Mouse (Mus musculus): ENCODE measurements around the gene Zhx3. TPM values are rescaled to one million over a fixed set of nuclear protein-coding genes. Genes with fewer than 3 reads are reported as not detected.
A peak's percentile ranks its signal among the peaks of the same experiment; 100 is the strongest.

Zhx3 gene
- polyA plus RNA-seq, 1 experiment from 2014 or later = 12.6 TPM

- ATAC-seq (ENCODE audit: insufficient number of reproducible peaks, insufficient read depth, low FRiP score, low TSS enrichment, low read depth) = no peak
- no peaks in the 10 kb centered on the region for H3K9me3 ChIP-seq
- H3K4me2 ChIP-seq = peak overlapping the region; percentile 89
- H3K27ac ChIP-seq = peak overlapping the region; percentile 96; the same call in 1 of the 2 replicates
- H3K4me1 ChIP-seq = peaks cover 55% of the 10 kb centered on the region
- H3K27me3 ChIP-seq = no peaks in the 10 kb centered on the region
- peak overlapping the region; percentile 99 for H3K9ac ChIP-seq
- H3K4me3 ChIP-seq = peak overlapping the region; percentile 87
- peaks cover 38% of the 10 kb centered on the region for H3K36me3 ChIP-seq
- 25% methylated on average over 9 of the region's 9 CpGs for WGBS
These were observed 140.3 kb downstream of the Zhx3 start for GRCm38 (mm10) chr2:160732420-160732995.

- Histone ChIP-seq H3K4me2 (peak overlapping the region; percentile 89), H3K27ac (peak overlapping the region; percentile 96), H3K27me3 (no peaks in the 10 kb centered on the region), H3K4me3 (peak overlapping the region; percentile 87), H3K4me1 (peaks cover 49% of the 10 kb centered on the region), H3K36me3 (peaks cover 32% of the 10 kb centered on the region), H3K9me3 (no peaks in the 10 kb centered on the region), H3K9ac (peak overlapping the region; percentile 99)
- peak; percentile 43; the same call in 1 of the 2 replicates for ATAC-seq (ENCODE audit: insufficient number of reproducible peaks, insufficient read depth, low FRiP score, low TSS enrichment, low read depth)
- under 1% methylated on average over 32 of the region's 32 CpGs for WGBS
These were observed 140.9 kb downstream of the Zhx3 start for GRCm38 (mm10) chr2:160731839-160732261.

DNA sequence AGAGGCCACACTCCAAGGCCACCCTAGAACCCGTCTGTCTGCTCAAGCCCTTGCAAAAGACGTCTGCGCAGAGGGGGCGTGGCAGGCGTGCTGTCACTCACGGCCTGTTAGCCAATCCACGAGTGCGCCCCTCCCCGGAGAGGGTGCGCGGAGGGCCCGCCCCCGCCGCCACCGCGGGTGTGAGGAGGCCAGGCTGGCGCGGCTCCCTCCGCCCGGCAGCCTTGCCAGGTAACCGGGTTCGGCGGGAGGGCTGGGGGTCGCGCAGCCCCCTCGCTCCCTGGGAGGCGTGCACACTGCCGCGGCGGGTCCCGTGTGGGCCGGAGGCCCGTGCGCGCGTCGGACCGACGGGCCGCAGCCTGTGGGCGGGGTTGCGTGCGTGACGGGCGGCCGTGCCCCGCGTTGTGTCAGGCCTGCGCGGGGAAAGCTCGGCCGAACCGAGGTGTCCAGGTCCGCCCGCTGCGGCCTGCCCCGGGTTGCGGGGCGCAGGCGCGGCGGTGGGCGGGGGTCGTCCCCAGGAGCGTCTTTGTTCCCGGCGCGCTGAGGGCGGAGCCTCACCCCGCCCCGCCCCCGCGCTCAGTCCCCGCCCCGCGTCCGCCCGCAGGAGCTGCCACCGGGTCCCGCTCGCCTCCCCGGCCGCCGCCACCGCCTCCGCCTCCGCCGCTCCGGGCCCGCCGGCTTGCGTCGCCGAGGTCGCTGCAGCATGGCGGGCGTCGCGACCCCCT is 141.5 kb downstream of the Zhx3 start, which contains the start of gene Plcg1:
Plcg1 (plus strand) TSS at position 184 of the 722 bp plus-strand sequence.
- Histone ChIP-seq H3K4me1 (peaks cover 48% of the 10 kb centered on the region), H3K4me3 (peak within 1 kb of the TSS; percentile 87), H3K27me3 (no peaks in the 10 kb centered on the region), H3K27ac (peak within 1 kb of the TSS; percentile 96), H3K9ac (peak within 1 kb of the TSS; percentile 99), H3K36me3 (peaks cover 26% of the 10 kb centered on the region), H3K4me2 (peak within 1 kb of the TSS; percentile 89), H3K9me3 (no peaks in the 10 kb centered on the region)
- under 1% methylated on average over 78 of the region's 99 CpGs for whole genome bisulfite sequencing
- ATAC-seq (ENCODE audit: insufficient number of reproducible peaks, insufficient read depth, low FRiP score, low TSS enrichment, low read depth) = peak; percentile 94

- Histone ChIP-seq H3K27ac (peak overlapping the region; percentile 36; the same call in 1 of the 2 replicates), H3K9me3 (no peaks in the 10 kb centered on the region), H3K4me1 (peaks cover 48% of the 10 kb centered on the region), H3K4me3 (peak overlapping the region; percentile 87), H3K4me2 (peak overlapping the region; percentile 89), H3K36me3 (peaks cover 22% of the 10 kb centered on the region), H3K9ac (peak overlapping the region; percentile 99), H3K27me3 (no peaks in the 10 kb centered on the region)
- ATAC-seq (ENCODE audit: insufficient number of reproducible peaks, insufficient read depth, low FRiP score, low TSS enrichment, low read depth) = no peak; the same call in 1 of the 2 replicates
- WGBS = 8% methylated on average over 19 of the region's 19 CpGs
These were observed 142.0 kb downstream of the Zhx3 start for GRCm38 (mm10) chr2:160730797-160731116.

GRCm38 (mm10) chr2:160729851-160730796 is 142.7 kb downstream of the Zhx3 start:
- Histone ChIP-seq H3K9ac (peak overlapping the region; percentile 99), H3K36me3 (peaks cover 22% of the 10 kb centered on the region), H3K4me1 (peaks cover 43% of the 10 kb centered on the region), H3K27me3 (no peaks in the 10 kb centered on the region), H3K27ac (no peak overlapping the region), H3K4me2 (peak overlapping the region; percentile 89), H3K4me3 (peak overlapping the region; percentile 87), H3K9me3 (no peaks in the 10 kb centered on the region)
- ATAC-seq (ENCODE audit: insufficient number of reproducible peaks, insufficient read depth, low FRiP score, low TSS enrichment, low read depth) = no peak
- 33% methylated on average over 17 of the region's 17 CpGs for WGBS

DNA sequence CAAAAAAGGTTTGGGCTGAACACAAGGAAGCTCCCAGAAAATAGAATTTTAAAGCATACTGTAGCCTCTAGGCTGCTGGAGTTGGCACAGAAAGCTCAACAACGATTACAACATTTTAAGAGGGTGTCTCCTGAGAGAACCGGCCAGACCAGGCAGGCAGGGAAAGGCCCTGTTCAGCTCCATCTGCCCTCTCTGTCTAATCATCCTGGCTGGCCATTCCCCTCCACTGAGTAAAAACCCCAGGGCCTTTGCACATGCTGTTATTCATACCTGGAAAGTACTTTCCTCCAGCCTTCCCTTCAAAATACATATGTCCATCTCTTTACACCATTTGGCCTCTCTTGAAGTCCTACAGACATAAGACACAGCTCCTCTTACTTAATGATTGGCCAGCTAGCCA is 143.4 kb downstream of the Zhx3 start:
- no peaks in the 10 kb centered on the region for H3K9me3 ChIP-seq
- no peaks in the 10 kb centered on the region for H3K27me3 ChIP-seq
- ATAC-seq (ENCODE audit: insufficient number of reproducible peaks, insufficient read depth, low FRiP score, low TSS enrichment, low read depth) = no peak
- 67% methylated on average over 2 of the region's 2 CpGs for WGBS
- H3K36me3 ChIP-seq = peaks cover 18% of the 10 kb centered on the region
- no peak overlapping the region for H3K9ac ChIP-seq
- H3K4me3 ChIP-seq = no peak overlapping the region
- no peak overlapping the region for H3K27ac ChIP-seq
- H3K4me1 ChIP-seq = peaks cover 36% of the 10 kb centered on the region
- H3K4me2 ChIP-seq = no peak overlapping the region

DNA sequence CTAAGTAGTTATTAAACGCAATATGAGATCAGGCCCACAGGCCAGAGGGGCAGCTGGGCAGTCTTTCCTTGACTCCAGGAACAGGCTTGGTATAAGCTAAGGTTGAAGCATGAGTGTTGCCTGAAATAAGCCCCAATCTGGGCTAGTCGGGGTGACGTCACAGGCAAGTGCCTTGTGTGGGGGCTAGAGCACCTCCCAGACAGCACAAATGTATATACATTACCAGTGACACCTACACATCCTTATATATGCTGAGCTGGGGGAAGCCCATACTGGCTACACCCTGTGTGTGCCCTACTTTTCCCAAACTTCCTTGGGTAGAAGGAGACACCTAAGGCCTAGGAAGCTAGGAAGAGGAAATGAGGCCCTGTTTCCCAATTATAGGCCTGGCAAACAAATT is 143.8 kb downstream of the Zhx3 start:
- no peak for ATAC-seq (ENCODE audit: insufficient number of reproducible peaks, insufficient read depth, low FRiP score, low TSS enrichment, low read depth)
- Histone ChIP-seq H3K4me1 (peaks cover 32% of the 10 kb centered on the region), H3K9me3 (no peaks in the 10 kb centered on the region), H3K4me2 (no peak overlapping the region), H3K4me3 (no peak overlapping the region), H3K27me3 (no peaks in the 10 kb centered on the region), H3K27ac (no peak overlapping the region), H3K9ac (peak overlapping the region; percentile 2; the same call in 1 of the 2 replicates), H3K36me3 (peaks cover 17% of the 10 kb centered on the region)
- WGBS = 85% methylated on average over 3 of the region's 3 CpGs

DNA sequence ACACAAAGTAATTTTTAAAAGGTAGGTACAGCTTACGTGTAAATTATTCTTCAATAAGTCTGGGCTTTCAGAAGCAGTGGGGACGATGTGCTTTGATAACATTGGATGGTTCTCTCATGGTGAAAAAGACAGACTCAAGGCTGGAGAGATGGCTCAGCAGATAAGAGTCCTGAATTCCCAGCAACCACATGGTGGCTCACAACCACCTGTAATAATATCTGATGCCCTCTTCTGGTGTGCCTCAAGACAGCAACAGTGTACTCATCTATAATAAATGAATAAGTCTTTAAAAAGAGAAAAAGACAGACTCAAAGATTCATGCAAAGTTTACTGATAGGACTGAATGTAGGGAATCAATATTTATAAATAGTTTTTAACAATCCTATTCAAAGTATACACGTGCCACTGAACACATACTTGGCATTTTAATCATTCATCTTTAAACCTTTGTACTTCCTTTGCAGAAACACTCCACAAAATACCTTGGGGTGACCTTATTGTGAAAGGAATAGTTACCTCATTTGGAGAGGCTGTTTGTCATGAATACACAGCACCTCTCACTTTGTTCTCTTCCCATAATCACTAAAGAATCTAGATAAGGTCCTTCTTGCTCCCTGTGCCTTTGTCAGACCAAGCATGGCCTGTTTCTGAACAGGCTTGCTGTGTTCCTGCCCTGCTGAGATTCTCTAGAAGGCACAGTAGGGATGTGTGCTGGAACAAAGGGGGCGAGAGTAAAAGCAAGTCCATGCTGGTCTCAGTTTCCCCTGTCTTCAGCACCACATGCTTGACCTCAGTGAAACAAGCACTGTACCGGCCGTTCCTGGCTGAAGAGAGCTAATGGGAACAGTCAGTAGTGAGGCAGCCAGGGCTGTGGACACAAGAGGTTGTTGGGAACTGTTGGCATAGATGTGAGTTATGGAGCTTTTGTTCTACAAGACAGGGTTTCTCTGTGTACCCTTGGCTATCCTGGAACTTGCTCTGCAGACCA is 146.6 kb downstream of the Zhx3 start:
- WGBS = 87% methylated on average over 6 of the region's 6 CpGs
- no peak for ATAC-seq (ENCODE audit: insufficient number of reproducible peaks, insufficient read depth, low FRiP score, low TSS enrichment, low read depth)
- H3K9ac ChIP-seq = no peak overlapping the region
- peaks cover 16% of the 10 kb centered on the region for H3K4me1 ChIP-seq
- no peaks in the 10 kb centered on the region for H3K27me3 ChIP-seq
- H3K4me3 ChIP-seq = no peak overlapping the region
- H3K9me3 ChIP-seq = no peaks in the 10 kb centered on the region
- no peak overlapping the region for H3K4me2 ChIP-seq
- H3K27ac ChIP-seq = no peak overlapping the region
- peaks cover 39% of the 10 kb centered on the region for H3K36me3 ChIP-seq

GRCm38 (mm10) chr2:160724536-160724935 is 148.3 kb downstream of the Zhx3 start:
- H3K9ac ChIP-seq = no peak overlapping the region
- no peak overlapping the region for H3K27ac ChIP-seq
- peaks cover 56% of the 10 kb centered on the region for H3K36me3 ChIP-seq
- H3K4me2 ChIP-seq = no peak overlapping the region
- no peaks in the 10 kb centered on the region for H3K27me3 ChIP-seq
- H3K4me3 ChIP-seq = no peak overlapping the region
- no peaks in the 10 kb centered on the region for H3K9me3 ChIP-seq
- WGBS = 91% methylated on average over 5 of the region's 5 CpGs
- H3K4me1 ChIP-seq = peaks cover 5% of the 10 kb centered on the region; the same call in 1 of the 2 replicates
- ATAC-seq (ENCODE audit: insufficient number of reproducible peaks, insufficient read depth, low FRiP score, low TSS enrichment, low read depth) = no peak

DNA sequence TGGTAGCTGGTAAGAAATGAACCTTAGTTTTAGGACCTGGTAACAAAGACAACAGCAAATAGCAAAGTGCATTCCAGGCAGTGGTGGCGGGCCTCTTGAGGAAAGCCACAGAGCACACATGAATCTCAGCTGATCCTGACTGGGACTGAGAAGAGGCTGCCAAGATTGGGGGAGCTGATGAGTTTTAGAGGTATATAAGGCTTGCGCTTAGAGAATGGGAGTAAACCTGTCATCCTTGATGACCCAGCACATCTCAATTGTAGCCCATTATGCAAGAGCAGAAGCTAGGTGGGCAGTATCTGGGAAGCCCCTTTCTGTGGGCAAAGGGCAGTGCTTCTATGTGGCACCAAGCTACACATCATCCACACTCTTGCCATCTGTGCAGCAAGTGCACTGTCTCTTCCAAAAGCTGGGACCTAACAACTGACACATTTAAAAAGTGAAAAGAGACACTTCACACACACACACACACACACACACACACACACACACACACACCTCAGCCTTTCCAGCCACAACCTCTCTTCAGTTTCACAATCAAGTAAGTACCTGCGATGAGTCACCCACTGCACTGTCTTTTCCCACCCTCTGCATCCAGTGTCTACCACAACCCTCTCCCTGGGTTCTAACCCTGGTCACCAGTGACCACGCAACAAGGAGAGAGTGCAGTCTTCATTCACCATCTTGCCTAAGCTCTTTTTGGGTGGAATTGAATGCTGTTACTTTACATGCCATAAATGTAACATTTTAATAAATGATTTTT is 149.0 kb downstream of the Zhx3 start:
- H3K4me2 ChIP-seq = no peak overlapping the region
- peaks cover 63% of the 10 kb centered on the region for H3K36me3 ChIP-seq
- no peaks in the 10 kb centered on the region for H3K4me1 ChIP-seq
- H3K27ac ChIP-seq = no peak overlapping the region
- H3K27me3 ChIP-seq = no peaks in the 10 kb centered on the region
- no peak overlapping the region for H3K4me3 ChIP-seq
- H3K9me3 ChIP-seq = no peaks in the 10 kb centered on the region
- no peak for ATAC-seq (ENCODE audit: insufficient number of reproducible peaks, insufficient read depth, low FRiP score, low TSS enrichment, low read depth)
- H3K9ac ChIP-seq = no peak overlapping the region
- 92% methylated on average over 4 of the region's 4 CpGs for WGBS
